Mouse (Mus musculus) forebrain, embryonic 12.5 days (tissue): ENCODE data around the gene 4930535I16Rik. TPM values are rescaled to one million over a fixed set of nuclear protein-coding genes. Genes with fewer than 3 reads are reported as not detected.
A peak's percentile ranks its signal among the peaks of the same experiment; 100 is the strongest.

Source experiments
- ATAC-seq: fragments of 200-750 bp; cut with Nextera tagmentation; 2 replicates; pipeline ENCODE4 v1.8.0; 2017; ENCODE audit warnings: moderate TSS enrichment; ENCODE audit not compliant: low FRiP score
- H3K27ac ChIP-seq: fragments of 300-500 bp; sonication (generic); 2 replicates; pipeline ENCODE4 v1.5.1; 2016; ENCODE audit warnings: mild to moderate bottlenecking
- H3K27me3 ChIP-seq: fragments of 300-500 bp; sonication (generic); 2 replicates; pipeline ENCODE4 v1.6.1; 2016; ENCODE audit warnings: mild to moderate bottlenecking
- H3K36me3 ChIP-seq: fragments of 300-500 bp; sonication (generic); replicated peaks from 2 replicates; pipeline ENCODE4 v1.6.1; 2016; ENCODE audit warnings: mild to moderate bottlenecking
- H3K4me1 ChIP-seq: fragments of 300-500 bp; sonication (generic); 2 replicates; pipeline ENCODE4 v1.6.1; 2016
- H3K4me2 ChIP-seq: fragments of 300-500 bp; sonication (generic); 2 replicates; pipeline ENCODE4 v1.6.1; 2016; ENCODE audit warnings: mild to moderate bottlenecking, moderate library complexity
- H3K4me3 ChIP-seq: fragments of 300-500 bp; sonication (generic); replicated peaks from 2 replicates; pipeline ENCODE4 v1.5.1; 2016; ENCODE audit warnings: mild to moderate bottlenecking
- H3K9ac ChIP-seq: fragments of 300-500 bp; sonication (generic); 2 replicates; pipeline ENCODE4 v1.6.1; 2016; ENCODE audit warnings: mild to moderate bottlenecking
- H3K9me3 ChIP-seq: fragments of 300-500 bp; sonication (generic); 2 replicates; pipeline ENCODE4 v1.6.1; 2016
- WGBS: fragments of 180-500 bp; shearing (Covaris S2); methylation state at CpG from one replicate; pipeline ENCODE4 v1.1.7; 2016; 5-methylcytosine and 5-hydroxymethylcytosine counted together
- polyA plus RNA-seq: library from polyadenylated mRNA; unstranded; fragments of >200 nt; fragmentation: Nextera tagmentation; extraction: Ambion mirVana; gene quantifications from 2 replicates; pipeline ENCODE4 v1.2.1, GENCODE M21; 2016

4930535I16Rik gene
- polyA plus RNA-seq, 1 experiment from 2014 or later: not detected

DNA sequence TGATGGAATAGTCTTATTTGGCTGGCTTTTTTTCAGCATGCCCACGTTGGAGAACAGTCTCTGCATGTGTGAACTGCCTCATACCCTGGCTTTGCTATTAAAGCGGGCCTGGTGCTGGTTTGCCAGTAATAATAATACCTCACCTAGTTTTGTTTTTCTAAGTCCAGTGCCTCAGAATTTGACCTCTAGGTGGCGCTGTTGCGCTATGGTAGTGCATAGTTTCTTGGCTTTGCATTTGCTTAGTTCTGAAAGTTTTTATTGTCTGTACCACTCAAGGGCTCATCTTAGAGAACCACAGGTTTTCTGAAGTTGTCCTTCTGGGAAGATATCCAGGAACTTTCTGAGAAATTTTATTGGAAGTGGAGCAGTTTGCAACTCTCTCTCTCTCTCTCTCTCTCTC, 22.0 kb upstream of the 4930535I16Rik start:
- Histone ChIP-seq H3K9me3 (no peaks in the 10 kb centered on the region), H3K27ac (no peak overlapping the region), H3K27me3 (0 out of 2 replicates have a peak, but pooled peaks cover 7% of the 10 kb centered on the region), H3K36me3 (peaks cover 24% of the 10 kb centered on the region), H3K4me1 (no peaks in the 10 kb centered on the region), H3K4me2 (no peak overlapping the region), H3K4me3 (no peak overlapping the region), H3K9ac (no peak overlapping the region)
- WGBS: 7% methylated on average over 4 of the region's 4 CpGs
- ATAC-seq: no peak

- H3K4me3 ChIP-seq: no peak overlapping the region
- no peaks in the 10 kb centered on the region for H3K4me1 ChIP-seq
- H3K9ac ChIP-seq: no peak overlapping the region
- peaks cover 54% of the 10 kb centered on the region for H3K36me3 ChIP-seq
- H3K27me3 ChIP-seq: no peaks in the 10 kb centered on the region
- H3K4me2 ChIP-seq: no peak overlapping the region
- H3K27ac ChIP-seq: no peak overlapping the region
- H3K9me3 ChIP-seq: no peaks in the 10 kb centered on the region
- ATAC-seq: no peak
- 91% methylated on average over 7 of the region's 7 CpGs for WGBS
These were observed 18.2 kb upstream of the 4930535I16Rik start for GRCm38 (mm10) chr4:123936059-123936458.

- Histone ChIP-seq H3K27ac (no peak overlapping the region), H3K4me1 (no peaks in the 10 kb centered on the region), H3K4me2 (no peak overlapping the region), H3K36me3 (peaks cover 71% of the 10 kb centered on the region), H3K4me3 (no peak overlapping the region), H3K27me3 (no peaks in the 10 kb centered on the region), H3K9ac (no peak overlapping the region), H3K9me3 (no peaks in the 10 kb centered on the region)
- no peak for ATAC-seq
- 94% methylated on average over 4 of the region's 4 CpGs for WGBS
These were observed 16.5 kb upstream of the 4930535I16Rik start for GRCm38 (mm10) chr4:123934306-123934705.

DNA sequence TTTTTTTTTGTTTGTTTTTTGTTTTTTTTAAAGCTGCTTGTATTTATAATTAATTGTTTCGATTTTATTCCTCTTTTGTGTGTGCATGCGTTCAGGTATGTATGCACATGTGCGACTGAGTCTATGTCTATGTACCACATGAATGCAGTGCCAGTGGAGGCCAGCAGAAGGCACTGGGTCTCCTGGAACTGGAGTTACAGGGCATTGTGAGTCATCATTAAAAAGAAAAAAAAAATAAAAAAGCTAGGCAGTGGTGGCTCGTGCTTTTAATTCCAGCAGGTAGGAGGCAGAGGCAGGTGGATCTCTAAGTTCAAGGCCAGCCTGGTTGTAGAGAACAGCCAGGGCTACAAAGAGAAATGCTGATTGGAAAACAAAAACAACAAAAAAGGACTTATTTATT, 12.2 kb upstream of the 4930535I16Rik start:
- no peak for ATAC-seq
- WGBS: 97% methylated on average over 4 of the region's 4 CpGs

GRCm38 (mm10) chr4:123927961-123928360, 10.1 kb upstream of the 4930535I16Rik start:
- no peaks in the 10 kb centered on the region for H3K27me3 ChIP-seq
- no peak overlapping the region for H3K4me3 ChIP-seq
- no peak overlapping the region for H3K4me2 ChIP-seq
- H3K4me1 ChIP-seq: no peaks in the 10 kb centered on the region
- H3K9me3 ChIP-seq: no peaks in the 10 kb centered on the region
- no peak overlapping the region for H3K27ac ChIP-seq
- no peak for ATAC-seq
- H3K36me3 ChIP-seq: peaks cover 84% of the 10 kb centered on the region
- no peak overlapping the region for H3K9ac ChIP-seq

More for the DNA sequence above, 12.2 kb upstream of the 4930535I16Rik start:
- Histone ChIP-seq H3K9me3 (no peaks in the 10 kb centered on the region), H3K27me3 (no peaks in the 10 kb centered on the region), H3K4me1 (no peaks in the 10 kb centered on the region), H3K27ac (no peak overlapping the region), H3K9ac (no peak overlapping the region), H3K4me3 (no peak overlapping the region), H3K4me2 (no peak overlapping the region), H3K36me3 (peaks cover 85% of the 10 kb centered on the region)

- Histone ChIP-seq H3K4me2 (no peak overlapping the region), H3K27ac (no peak overlapping the region), H3K9me3 (no peaks in the 10 kb centered on the region), H3K4me1 (peaks cover 19% of the 10 kb centered on the region), H3K4me3 (no peak overlapping the region), H3K27me3 (no peaks in the 10 kb centered on the region), H3K36me3 (peaks cover 41% of the 10 kb centered on the region), H3K9ac (no peak overlapping the region)
- 88% methylated on average over 4 of the region's 4 CpGs for WGBS
- ATAC-seq: no peak
These were observed 3.3 kb upstream of the 4930535I16Rik start for GRCm38 (mm10) chr4:123921055-123921565.

GRCm38 (mm10) chr4:123918851-123919250, 1.0 kb upstream of the 4930535I16Rik start:
- H3K27ac ChIP-seq: no peak overlapping the region
- ATAC-seq: no peak
- H3K4me3 ChIP-seq: peak overlapping the region; percentile 79
- H3K9me3 ChIP-seq: no peaks in the 10 kb centered on the region
- H3K27me3 ChIP-seq: no peaks in the 10 kb centered on the region
- 0 out of 2 replicates have a peak overlapping the region, but pooled peaks have one; percentile 91 for H3K9ac ChIP-seq
- WGBS: 48% methylated on average over 2 of the region's 2 CpGs
- peak overlapping the region; percentile 91 for H3K4me2 ChIP-seq
- peaks cover 22% of the 10 kb centered on the region for H3K36me3 ChIP-seq
- H3K4me1 ChIP-seq: peaks cover 24% of the 10 kb centered on the region

DNA sequence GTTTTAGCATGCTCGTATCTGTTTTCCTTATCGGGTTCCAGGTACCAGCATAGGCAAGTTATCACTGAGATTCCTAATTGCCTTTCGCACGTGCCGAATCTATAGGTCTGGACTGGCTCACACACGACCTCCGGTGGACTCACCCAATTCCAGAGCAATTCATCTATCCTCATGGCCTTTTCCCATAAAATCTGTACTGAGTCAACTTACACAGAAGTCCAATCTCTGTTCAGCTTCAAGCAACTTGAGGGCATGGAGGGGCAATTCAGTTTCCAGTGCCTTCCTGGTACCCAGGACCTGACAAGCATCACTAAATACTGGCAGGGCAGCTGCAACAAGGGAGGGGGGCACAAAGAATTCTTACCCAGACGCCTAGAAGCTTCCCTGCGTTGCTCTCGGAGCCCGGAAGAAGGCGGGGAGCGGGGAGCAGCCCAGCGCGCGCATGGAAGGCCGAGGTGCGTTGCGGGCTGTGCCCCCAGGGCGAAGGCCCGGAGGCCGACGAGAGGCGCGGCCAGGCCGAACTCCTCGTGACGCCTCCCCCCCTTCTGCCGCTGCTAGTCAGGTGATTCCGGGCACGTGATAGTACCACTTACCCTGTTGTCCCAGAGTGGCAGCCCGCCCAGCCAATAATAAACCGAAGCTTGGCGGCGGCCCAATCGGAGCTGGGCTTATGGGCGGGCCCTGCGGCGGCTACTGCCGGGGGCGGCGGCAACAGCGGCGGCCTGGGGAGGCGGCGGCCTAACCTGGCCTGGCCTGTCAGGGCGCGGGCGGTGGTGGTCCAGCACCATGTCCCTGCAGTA, 874 bp downstream of the 4930535I16Rik start, which contains the start of gene Rragc:
TSS of gene Rragc (plus strand) at position 699 of the 800 bp plus-strand sequence.
- WGBS: under 1% methylated on average over 49 of the region's 49 CpGs
- Histone ChIP-seq H3K9ac (peak within 1 kb of the TSS; percentile 91), H3K4me1 (peaks cover 24% of the 10 kb centered on the region), H3K4me2 (peak within 1 kb of the TSS; percentile 91), H3K27ac (peak within 1 kb of the TSS; percentile 82), H3K27me3 (no peaks in the 10 kb centered on the region), H3K36me3 (peaks cover 23% of the 10 kb centered on the region), H3K9me3 (no peaks in the 10 kb centered on the region), H3K4me3 (peak within 1 kb of the TSS; percentile 79)
- peak; percentile 100 for ATAC-seq

DNA sequence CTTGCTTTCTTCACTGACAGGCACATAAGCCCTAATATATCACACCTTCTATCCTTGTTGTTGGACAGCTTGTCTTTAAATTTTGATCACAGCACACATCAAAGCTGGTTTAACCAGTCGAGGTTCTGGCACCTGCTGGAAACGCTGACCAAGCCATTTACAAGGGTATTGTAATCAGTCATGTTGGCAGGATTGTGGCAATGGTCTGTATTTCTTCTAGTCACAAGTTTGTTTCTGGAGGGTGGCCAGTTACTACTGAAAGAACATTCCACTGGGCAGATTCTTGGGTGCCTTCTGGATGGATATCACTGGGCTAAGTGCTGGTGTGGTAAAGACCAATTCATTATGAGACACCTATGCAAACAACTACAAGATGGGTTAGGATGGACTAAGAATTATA, 5.4 kb downstream of the 4930535I16Rik start:
- H3K27me3 ChIP-seq: no peaks in the 10 kb centered on the region
- no peak for ATAC-seq

DNA sequence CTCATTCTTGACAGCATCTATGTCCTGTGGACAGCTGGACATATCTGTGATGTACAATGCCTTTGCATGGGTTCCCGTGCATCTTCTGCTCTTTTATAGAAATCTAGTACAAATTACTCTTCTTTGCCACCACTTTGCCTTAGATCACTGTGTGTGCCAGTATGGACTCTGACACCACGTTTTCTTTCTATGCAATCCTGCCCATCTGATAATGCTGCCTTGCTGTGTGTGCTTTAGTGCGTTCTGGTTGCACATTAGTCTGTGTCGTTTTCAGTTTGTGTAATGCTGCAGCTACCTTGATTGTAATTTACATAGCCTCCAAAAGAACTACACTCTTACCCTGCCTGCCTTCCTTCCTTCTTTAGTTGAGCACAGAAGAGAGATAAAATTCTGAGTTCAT, 6.3 kb downstream of the 4930535I16Rik start:
- peaks cover 22% of the 10 kb centered on the region for H3K36me3 ChIP-seq

More for the DNA sequence above, 5.4 kb downstream of the 4930535I16Rik start:
- Histone ChIP-seq H3K36me3 (peaks cover 22% of the 10 kb centered on the region), H3K4me2 (no peak overlapping the region), H3K4me1 (peaks cover 9% of the 10 kb centered on the region), H3K4me3 (no peak overlapping the region), H3K27ac (no peak overlapping the region), H3K9ac (no peak overlapping the region), H3K9me3 (no peaks in the 10 kb centered on the region)
- WGBS: 86% methylated on average over 2 of the region's 2 CpGs

DNA sequence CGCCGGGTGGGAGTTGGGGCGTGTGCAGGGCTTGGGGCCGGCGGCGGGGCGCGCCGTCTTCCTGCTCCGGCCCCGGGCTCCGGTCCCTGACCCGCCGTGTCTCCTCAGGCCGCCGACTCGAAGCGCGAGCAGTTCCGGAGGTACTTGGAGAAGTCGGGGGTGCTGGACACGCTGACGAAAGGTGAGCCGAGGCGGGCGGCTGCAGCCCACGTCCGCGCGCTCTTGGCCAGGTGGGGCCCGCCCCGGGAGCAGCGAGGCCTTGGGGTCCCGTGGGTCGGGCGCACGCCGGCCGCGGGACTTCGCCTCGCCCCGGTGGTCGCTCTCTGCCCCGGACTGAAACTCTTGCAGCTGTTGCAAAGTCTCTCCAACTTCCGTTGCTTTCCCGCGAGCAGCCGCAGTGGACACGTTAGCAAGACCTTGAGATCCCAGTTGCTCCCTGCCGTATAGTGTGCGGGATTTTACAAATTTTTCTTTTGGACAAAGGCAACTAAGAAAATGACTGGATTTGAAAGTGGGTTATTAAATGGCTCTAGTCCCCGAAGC, 12.6 kb downstream of the 4930535I16Rik start:
- WGBS: 1% methylated on average over 53 of the region's 53 CpGs
- peak; percentile 75; the same call in 1 of the 2 replicates for ATAC-seq
- Histone ChIP-seq H3K4me1 (peaks cover 15% of the 10 kb centered on the region), H3K27me3 (no peaks in the 10 kb centered on the region), H3K9me3 (no peaks in the 10 kb centered on the region), H3K9ac (peak overlapping the region; percentile 81), H3K27ac (peak overlapping the region; percentile 65), H3K4me3 (peak overlapping the region; percentile 86), H3K4me2 (peak overlapping the region; percentile 94), H3K36me3 (peaks cover 7% of the 10 kb centered on the region)

More for the DNA sequence above, 6.3 kb downstream of the 4930535I16Rik start:
- 92% methylated on average over 4 of the region's 4 CpGs for WGBS
- Histone ChIP-seq H3K4me3 (no peak overlapping the region), H3K4me1 (peaks cover 9% of the 10 kb centered on the region), H3K27ac (no peak overlapping the region), H3K9ac (no peak overlapping the region), H3K4me2 (no peak overlapping the region), H3K9me3 (no peaks in the 10 kb centered on the region), H3K27me3 (no peaks in the 10 kb centered on the region)
- ATAC-seq: no peak

- H3K36me3 ChIP-seq: peaks cover 7% of the 10 kb centered on the region
- peak within 1 kb of the TSS; percentile 86 for H3K4me3 ChIP-seq
- ATAC-seq: peak; percentile 100
- peak within 1 kb of the TSS; percentile 81 for H3K9ac ChIP-seq
- H3K27ac ChIP-seq: peak within 1 kb of the TSS; percentile 65
- 1% methylated on average over 41 of the region's 49 CpGs for WGBS
- peak within 1 kb of the TSS; percentile 94 for H3K4me2 ChIP-seq
- no peaks in the 10 kb centered on the region for H3K27me3 ChIP-seq
- H3K9me3 ChIP-seq: no peaks in the 10 kb centered on the region
- H3K4me1 ChIP-seq: peaks cover 15% of the 10 kb centered on the region
These were observed 13.3 kb downstream of the 4930535I16Rik start, which contains the start of gene Mycbp for GRCm38 (mm10) chr4:123904333-123905125. TSS of gene Mycbp (plus strand) at chr4:123904832.
